Mouse (Mus musculus) kidney, adult 18-20 months (tissue): ENCODE data around the gene Saysd1.

Experiments used
- DNase-seq: peaks from one replicate; pipeline ENCODE4 v3.0.0; 2021

Saysd1 gene

DNA sequence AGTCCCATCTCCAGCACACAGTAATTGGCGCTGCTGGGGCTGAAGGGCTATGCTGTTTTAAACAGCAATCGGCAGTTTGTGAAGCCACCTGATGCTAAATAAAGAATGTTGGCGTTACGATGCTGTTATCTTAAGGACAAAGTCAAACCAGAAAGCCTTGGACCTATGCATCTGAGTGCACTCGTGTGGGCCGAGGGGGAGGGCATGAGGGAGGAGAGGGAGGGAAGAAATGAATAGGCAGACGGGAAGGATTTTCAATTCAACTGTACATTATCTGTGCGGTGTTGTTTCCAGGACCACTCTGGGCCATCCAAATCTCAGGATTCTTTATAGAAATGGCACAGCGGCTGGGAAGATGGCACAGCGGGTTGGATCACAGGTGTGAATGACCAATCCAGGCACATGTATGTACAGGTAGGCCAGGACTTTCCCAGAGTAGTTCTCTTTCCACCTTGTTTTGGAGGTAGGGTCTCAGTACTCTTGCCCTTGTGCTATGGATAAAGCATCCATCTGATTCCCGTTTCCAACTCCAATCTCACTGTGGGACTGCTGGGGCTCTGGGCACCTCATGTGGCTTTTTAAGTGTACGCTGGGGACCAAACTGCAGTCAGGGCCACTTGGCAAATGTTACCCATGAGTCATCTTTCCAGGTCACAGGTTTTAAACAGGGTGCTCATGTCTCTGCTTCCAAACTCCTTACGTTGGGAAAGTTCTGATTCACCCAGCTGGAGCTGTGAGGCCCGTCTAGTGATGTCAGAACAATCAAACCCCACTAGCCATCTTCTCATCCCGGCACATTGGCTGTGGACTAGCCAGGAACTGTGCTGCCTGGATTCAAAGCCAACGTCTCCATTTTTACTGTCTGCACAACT, at the start of gene Saysd1:
Gene Saysd1, minus strand, starts transcription at position 51 of the 872 bp plus-strand sequence.
- no peak for DNase-seq

GRCm38 (mm10) chr14:20185426-20185825, 47.1 kb upstream of the Saysd1 start:
- DNase-seq, result no peak

DNA sequence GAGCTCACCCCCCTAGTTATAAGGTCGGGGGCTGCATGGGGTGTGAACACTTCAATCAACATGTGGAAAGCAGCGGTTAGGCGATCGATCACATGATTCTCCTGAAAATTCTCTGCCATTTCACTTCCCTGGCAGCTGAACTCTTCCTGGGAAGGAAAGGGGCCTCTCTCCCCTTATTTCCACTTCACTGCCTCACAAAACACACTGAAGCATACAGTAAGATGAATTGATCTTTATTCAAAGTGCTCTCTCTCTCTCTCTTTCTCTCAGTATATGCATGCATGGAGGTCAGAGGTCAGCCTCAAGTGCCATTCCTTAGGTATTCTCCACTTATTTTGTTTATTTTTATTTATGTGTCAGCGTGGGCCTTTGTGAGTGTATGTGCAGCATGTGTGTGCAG, 45.4 kb upstream of the Saysd1 start:
- no peak for DNase-seq

DNA sequence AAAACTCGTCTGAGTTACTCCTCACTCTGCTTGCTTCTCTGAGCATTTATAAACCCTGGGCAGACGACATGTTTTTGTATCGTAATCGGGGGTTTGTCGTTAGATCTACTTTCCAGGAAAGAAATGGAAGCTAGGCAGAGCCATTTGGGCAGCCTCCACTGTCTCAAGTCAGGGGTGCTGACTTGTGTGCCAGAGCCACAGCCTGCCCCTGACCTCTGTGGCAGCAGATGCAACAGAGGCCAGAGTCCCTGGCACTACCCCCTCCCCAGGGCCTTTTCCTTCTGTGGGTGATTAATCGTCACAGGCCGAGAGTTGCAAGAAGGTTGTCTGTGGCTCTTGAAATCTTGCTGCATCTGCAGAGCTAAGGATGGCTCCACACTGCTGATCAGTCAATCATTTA, 44.3 kb upstream of the Saysd1 start:
- DNase-seq, result no peak

DNA sequence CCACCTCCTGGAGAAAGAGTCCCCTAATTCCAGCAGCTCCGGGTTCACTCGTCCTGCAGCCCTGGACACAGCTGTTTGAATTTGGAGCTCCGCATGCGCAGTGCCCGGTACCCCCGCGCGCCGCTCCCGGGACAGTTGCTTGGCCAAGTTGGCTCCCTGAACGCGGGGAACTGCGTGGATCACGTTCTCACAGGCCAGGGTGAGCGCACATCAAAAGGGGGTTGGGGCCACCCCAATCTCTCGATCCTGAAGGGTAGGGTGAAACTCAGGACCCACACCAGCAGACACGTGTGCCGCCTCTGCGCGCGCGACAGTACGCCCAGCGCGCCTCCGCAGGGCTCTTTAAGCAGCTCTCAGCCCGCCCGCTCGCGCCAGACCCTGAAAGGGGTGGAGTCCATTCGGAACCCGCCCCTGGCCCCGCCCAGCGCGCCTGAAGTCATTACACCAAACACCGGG, 43.2 kb upstream of the Saysd1 start, which contains the start of gene Kcnk5:
Gene Kcnk5, minus strand, starts transcription at position 344 of the 456 bp plus-strand sequence.
- peak; percentile 95 for DNase-seq

DNA sequence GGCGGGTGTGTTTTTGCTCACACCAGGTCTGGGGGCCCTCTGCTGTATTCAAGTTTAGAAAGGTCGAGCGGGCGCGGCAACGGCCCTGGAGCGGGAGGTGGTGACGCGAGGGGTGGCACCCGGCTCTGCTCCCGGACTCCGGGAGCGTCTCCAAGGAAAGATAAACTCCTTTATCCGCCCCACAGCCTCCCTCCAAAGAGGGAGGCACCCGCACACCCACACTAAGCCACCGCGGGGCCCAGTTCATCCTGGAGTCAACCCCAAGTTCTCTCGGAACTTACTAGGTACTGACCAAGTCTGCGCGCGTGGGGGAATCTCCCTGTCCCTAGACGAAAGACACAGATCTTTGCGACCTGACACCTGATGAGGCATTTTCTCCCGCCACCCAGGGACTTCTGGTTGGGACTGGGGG, 42.4 kb upstream of the Saysd1 start:
- DNase-seq, result no peak

GRCm38 (mm10) chr14:20180304-20180703, 42.0 kb upstream of the Saysd1 start:
- DNase-seq, result no peak

DNA sequence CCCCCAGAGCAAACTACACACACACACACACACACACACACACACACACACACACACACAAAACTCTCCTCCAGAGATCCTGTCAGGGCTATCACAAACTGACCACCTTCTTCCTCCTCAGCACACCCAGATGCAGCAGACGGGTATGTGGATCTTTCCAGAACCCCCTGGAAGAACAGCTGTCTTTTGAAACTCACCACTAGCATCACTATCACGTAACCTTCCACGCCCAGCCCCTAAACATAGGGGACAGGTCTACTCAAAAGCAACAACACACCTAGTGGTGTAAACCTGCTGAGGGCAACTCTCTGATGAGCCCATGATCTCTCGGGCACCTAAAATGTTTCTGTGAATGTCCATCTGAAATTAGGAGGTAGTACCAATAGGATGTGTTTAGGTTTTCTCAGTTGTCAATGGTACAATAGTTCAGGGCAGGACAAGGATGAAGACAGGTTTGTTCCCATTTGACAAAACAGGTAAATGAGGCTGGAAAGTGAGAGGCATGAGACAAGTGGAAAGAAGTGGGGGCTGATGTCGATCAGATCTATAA, 41.5 kb upstream of the Saysd1 start:
- no peak for DNase-seq

GRCm38 (mm10) chr14:20179080-20179479, 40.7 kb upstream of the Saysd1 start:
- no peak for DNase-seq

GRCm38 (mm10) chr14:20178593-20178992, 40.3 kb upstream of the Saysd1 start:
- DNase-seq, result no peak

DNA sequence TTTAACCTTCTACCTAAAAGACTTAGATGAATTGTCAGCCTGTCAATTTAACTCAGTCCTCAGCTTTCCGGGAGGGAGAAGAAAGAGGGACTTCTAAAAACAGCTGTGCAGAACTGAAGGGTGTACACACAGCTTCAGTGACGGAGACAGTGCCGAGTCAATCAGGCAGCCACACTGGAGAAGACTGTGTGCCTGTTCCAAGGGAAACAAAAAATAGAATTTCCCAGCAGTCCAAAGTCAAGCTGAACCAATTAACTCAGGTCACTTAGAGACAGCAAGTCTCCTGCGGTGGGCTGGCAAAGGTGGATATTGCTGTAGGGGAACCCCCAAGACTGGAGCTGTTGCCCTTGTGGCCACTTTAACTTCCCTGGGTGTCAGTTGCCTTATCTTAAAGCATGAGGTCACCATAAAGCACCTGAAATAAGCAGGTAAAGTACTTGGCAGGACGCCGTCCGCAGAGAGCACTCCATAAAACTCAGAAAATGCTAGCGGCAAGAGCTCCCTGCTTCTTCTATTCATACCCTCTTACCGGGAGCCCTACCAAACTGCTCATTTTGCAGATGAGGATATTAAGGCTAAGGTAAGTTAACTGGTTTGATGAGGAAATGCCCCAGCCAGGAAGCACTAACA, 39.3 kb upstream of the Saysd1 start:
- no peak for DNase-seq

- DNase-seq, result no peak
These were observed 37.4 kb upstream of the Saysd1 start for GRCm38 (mm10) chr14:20175705-20176104.

- no peak for DNase-seq
These were observed 36.8 kb upstream of the Saysd1 start for GRCm38 (mm10) chr14:20175114-20175513.

GRCm38 (mm10) chr14:20174696-20175095, 36.4 kb upstream of the Saysd1 start:
- no peak for DNase-seq

DNA sequence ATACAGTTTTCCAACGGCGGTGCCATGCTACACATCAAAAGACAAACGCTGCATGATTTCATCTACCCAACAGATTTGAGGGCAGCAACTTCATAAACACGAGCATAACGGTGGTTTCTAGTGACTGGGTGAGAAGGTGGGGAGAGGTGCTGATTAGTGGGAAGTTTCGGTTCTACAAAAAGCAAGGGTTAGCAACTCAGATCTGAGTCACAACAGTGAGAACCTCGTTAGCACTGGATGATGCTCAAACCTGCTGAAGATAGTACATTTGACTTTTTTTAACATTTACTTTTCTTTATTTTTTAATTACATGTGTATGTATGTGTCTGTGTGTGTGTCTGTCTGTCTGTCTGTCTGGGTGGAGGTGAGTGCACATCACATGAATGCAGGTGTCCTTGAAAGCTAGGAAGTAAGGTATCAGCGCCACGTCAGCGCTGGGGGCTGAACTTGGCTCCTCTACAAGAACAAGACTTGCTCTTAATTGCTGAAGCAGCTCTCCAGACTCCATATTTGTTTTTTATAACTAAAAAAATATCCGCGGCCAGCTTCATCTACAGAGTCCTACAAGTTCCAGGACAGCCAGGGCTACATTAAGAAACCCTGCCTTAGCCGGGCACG, 35.6 kb upstream of the Saysd1 start:
- DNase-seq, result no peak

DNA sequence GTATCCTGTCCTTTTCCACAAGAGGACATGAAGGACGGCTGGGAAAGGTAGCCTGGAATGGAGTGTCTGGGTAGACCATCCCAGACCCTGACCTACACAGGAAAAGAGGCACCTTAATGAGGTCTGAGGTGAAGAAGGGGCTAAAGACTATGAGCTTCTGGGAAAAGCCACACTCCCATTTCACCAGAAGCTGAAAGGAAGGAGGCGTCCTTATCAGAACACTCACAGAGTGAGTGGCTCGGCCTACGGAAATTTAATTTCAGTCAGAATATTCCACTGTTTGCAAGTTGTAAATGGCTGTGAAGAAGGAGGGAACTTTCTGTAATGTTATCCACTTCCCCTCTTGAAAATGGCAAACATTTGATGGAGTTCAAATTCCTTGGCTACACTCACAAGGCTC, 34.6 kb upstream of the Saysd1 start:
- DNase-seq, result no peak

GRCm38 (mm10) chr14:20172509-20172908, 34.2 kb upstream of the Saysd1 start:
- no peak for DNase-seq

GRCm38 (mm10) chr14:20171840-20172239, 33.5 kb upstream of the Saysd1 start:
- no peak for DNase-seq

DNA sequence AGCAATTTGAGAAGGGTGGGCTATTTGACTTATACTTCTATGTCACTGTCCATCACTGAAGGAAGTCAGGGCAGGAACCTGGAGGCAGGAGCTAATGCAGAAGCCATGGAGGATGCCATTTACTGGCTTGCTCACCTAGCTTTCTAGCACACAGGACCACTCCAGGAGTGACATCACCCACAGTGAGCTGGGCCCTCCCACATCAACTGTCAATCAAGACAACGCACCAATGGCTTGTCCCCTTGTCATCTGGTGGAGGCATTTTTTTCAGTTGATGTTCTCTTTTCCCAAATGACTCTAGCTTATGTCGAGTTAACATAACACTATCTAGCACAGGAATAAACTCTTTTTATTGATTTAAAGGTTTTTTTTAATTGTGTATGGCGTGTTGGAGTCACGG, 30.9 kb upstream of the Saysd1 start:
- no peak for DNase-seq

DNA sequence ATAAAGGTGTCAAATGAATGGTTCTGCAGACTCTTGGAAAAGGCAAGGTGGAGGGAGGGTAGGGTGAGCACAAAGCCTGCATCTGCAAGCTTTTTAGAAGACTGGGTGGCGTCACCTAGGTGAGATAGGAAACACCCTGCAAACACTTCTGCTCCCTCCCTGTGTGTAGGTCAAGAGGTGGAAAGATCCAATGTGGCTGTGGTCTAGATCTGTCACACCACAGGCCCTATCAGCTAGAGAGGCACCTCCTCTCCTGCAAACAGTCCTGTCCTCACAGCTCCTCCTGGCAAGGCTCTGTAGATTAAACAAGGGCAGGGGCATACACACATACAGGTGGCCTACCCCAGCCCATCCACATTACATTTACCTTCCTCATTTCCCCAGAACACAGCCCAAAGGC, 30.1 kb upstream of the Saysd1 start:
- no peak for DNase-seq

DNA sequence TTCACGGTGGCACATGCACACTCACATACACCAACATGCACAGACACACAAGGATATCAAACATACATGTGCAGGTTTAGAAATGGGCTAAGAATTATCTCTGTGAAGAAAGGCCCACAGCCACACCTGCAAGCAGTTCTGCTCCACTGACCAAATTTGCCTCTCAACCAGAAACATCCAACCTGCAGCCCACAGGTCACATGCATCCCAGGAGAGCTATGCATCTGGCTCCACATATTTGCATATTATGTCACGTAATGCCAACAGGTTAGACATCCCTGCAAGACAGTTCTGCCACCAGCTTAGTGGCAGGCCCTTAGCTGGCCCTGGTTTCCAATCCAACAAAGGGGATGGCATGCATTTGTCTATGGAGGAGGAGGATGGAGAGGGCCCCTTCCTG, 29.7 kb upstream of the Saysd1 start:
- no peak for DNase-seq

- DNase-seq, result peak; percentile 77
These were observed 27.1 kb upstream of the Saysd1 start for GRCm38 (mm10) chr14:20165413-20165812.

DNA sequence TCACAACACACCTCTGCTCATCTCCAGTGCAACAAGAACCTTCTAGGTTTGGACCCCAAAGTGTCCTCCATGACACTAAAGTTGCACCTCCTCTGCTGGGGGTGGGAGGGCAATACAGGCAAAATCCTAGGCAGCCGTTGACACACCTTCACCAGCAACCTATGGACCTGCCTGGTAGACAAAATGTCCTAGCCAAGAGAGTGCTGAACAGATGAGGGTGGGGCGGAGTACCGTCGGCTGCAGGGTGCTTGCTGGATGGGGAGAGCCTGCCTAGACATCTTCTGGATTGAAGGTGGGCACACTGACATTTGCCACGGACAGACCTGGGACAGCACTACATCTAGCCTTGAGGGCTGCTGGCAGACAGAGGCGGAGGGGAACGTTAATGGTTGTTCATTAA, 26.1 kb upstream of the Saysd1 start:
- peak; percentile 61 for DNase-seq

DNA sequence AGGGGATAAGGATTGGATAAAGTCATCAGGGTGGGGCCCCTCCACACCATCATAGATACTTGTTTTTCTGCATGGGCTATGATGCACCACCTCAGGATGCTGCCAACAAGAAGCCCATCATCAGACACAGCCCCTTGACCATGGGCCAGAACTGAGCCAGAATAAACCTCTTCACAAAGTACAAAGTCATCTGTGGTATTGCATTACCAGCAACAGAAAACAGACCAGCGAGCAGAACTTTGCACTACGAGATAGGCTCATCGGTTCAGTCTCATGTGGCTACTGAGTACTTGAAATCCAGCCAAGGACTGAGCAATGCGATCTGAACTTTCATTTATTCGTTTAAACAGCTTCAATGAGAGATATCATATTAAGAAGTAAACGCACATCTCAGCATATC, 24.4 kb upstream of the Saysd1 start:
- no peak for DNase-seq
